Mouse (Mus musculus): ENCODE data around the gene Bbs4. TPM values are rescaled to one million over a fixed set of nuclear protein-coding genes. Genes with fewer than 3 reads are reported as not detected.

Bbs4 gene
- polyA plus RNA-seq, 1 experiment from 2014 or later = 11.2 TPM

- ChIA-PET CTCF (interaction anchor here (0.7 to 2.1 kb wide), 8 partner anchors 8 to 245 kb away, joined by 3 to 7 read pairs (median 3); partner anchors contain the start of gene Bbs4), POLR2A (no interaction called here)
- TF ChIP-seq CTCF (IDR thresholded peaks at IDR 0.05) = peak; percentile 81
- ATAC-seq (no peak), DNase-seq (ENCODE audit: low read depth, low spot score) (no peak)
- H3K27me3 ChIP-seq = no peaks in the 10 kb centered on the region
- in situ Hi-C loops (cut with MboI; ENCODE audit: low pct_unique_long_range_greater_than_20kb) = loop anchor here (5.0 kb wide), 1 partner anchor 227 kb away; no protein-coding TSS in a partner anchor
Measured at GRCm38 (mm10) chr9:59340002-59340401, 13.3 kb downstream of the Bbs4 start.

GRCm38 (mm10) chr9:59339107-59339506, 14.2 kb downstream of the Bbs4 start:
- DNase-seq (ENCODE audit: low read depth, low spot score) (no peak), ATAC-seq (no peak)
- no peak for TF ChIP-seq CTCF (IDR thresholded peaks at IDR 0.05)
- in situ Hi-C loops (cut with MboI; ENCODE audit: low pct_unique_long_range_greater_than_20kb) = no loop called here
- no peaks in the 10 kb centered on the region for H3K27me3 ChIP-seq
- POLR2A ChIA-PET = interaction anchor here (1.5 kb wide), 1 partner anchor 14 kb away, joined by 6 read pairs; the partner anchor contains the start of gene Bbs4
- CTCF ChIA-PET = interaction anchor here (0.7 to 2.1 kb wide), 7 partner anchors 9 to 245 kb away, joined by 3 to 7 read pairs (median 3); partner anchors contain the start of gene Bbs4

- DNase-seq (ENCODE audit: low read depth, low spot score) (no peak), ATAC-seq (no peak)
- CTCF ChIA-PET = interaction anchor here (1.9 to 2.1 kb wide), 2 partner anchors 15 to 246 kb away, joined by 6 to 7 read pairs; partner anchors contain the start of gene Bbs4
- POLR2A ChIA-PET = interaction anchor here (1.5 kb wide), 1 partner anchor 15 kb away, joined by 6 read pairs; the partner anchor contains the start of gene Bbs4
- in situ Hi-C loops (cut with MboI; ENCODE audit: low pct_unique_long_range_greater_than_20kb) = no loop called here
- H3K27me3 ChIP-seq = no peaks in the 10 kb centered on the region
- TF ChIP-seq CTCF (IDR thresholded peaks at IDR 0.05) = no peak
Measured at GRCm38 (mm10) chr9:59338411-59338810, 14.9 kb downstream of the Bbs4 start.

GRCm38 (mm10) chr9:59337889-59338288, 15.4 kb downstream of the Bbs4 start:
- DNase-seq (ENCODE audit: low read depth, low spot score) = no peak
- CTCF ChIA-PET = no interaction called here
- TF ChIP-seq CTCF (IDR thresholded peaks at IDR 0.05) = no peak
- no peaks in the 10 kb centered on the region for H3K27me3 ChIP-seq
- in situ Hi-C loops (cut with MboI; ENCODE audit: low pct_unique_long_range_greater_than_20kb) = no loop called here
- POLR2A ChIA-PET = interaction anchor here (0.7 to 1.5 kb wide), 2 partner anchors 15 to 106 kb away, joined by 3 to 6 read pairs; partner anchors contain the start of gene Bbs4
- ATAC-seq = no peak

GRCm38 (mm10) chr9:59336539-59336938, 16.8 kb downstream of the Bbs4 start:
- no peaks in the 10 kb centered on the region for H3K27me3 ChIP-seq
- in situ Hi-C loops (cut with MboI; ENCODE audit: low pct_unique_long_range_greater_than_20kb) = no loop called here
- no peak for TF ChIP-seq CTCF (IDR thresholded peaks at IDR 0.05)
- no peak for DNase-seq (ENCODE audit: low read depth, low spot score)
- CTCF ChIA-PET = no interaction called here
- POLR2A ChIA-PET = no interaction called here
- ATAC-seq = no peak

- ChIA-PET CTCF (no interaction called here), POLR2A (no interaction called here)
- TF ChIP-seq CTCF (IDR thresholded peaks at IDR 0.05) = no peak
- DNase-seq (ENCODE audit: low read depth, low spot score) (no peak), ATAC-seq (no peak)
- no peaks in the 10 kb centered on the region for H3K27me3 ChIP-seq
- in situ Hi-C loops (cut with MboI; ENCODE audit: low pct_unique_long_range_greater_than_20kb) = no loop called here
Measured at GRCm38 (mm10) chr9:59330055-59330454, 23.3 kb downstream of the Bbs4 start.

- no peak for TF ChIP-seq CTCF (IDR thresholded peaks at IDR 0.05)
- ChIA-PET POLR2A (interaction anchor here (0.6 kb wide), 1 partner anchor 99 kb away, joined by 5 read pairs; no protein-coding TSS in a partner anchor), CTCF (interaction anchor here (1.2 to 1.8 kb wide), 2 partner anchors 15 to 160 kb away, joined by 3 to 4 read pairs; no protein-coding TSS in a partner anchor)
- DNase-seq (ENCODE audit: low read depth, low spot score) = no peak
- in situ Hi-C loops (cut with MboI; ENCODE audit: low pct_unique_long_range_greater_than_20kb) = no loop called here
- H3K27me3 ChIP-seq = no peaks in the 10 kb centered on the region
- no peak for ATAC-seq
Measured at GRCm38 (mm10) chr9:59324351-59324750, 29.0 kb downstream of the Bbs4 start.

GRCm38 (mm10) chr9:59316206-59316605, 37.1 kb downstream of the Bbs4 start:
- POLR2A ChIA-PET = no interaction called here
- no peak for TF ChIP-seq CTCF (IDR thresholded peaks at IDR 0.05)
- CTCF ChIA-PET = interaction anchor here (1.1 to 1.2 kb wide), 2 partner anchors 24 to 274 kb away, joined by 3 read pairs; no protein-coding TSS in a partner anchor
- no peaks in the 10 kb centered on the region for H3K27me3 ChIP-seq
- ATAC-seq (no peak), DNase-seq (ENCODE audit: low read depth, low spot score) (no peak)
- in situ Hi-C loops (cut with MboI; ENCODE audit: low pct_unique_long_range_greater_than_20kb) = no loop called here

- no peak for DNase-seq (ENCODE audit: low read depth, low spot score)
- ATAC-seq = no peak
- CTCF ChIA-PET = no interaction called here
- POLR2A ChIA-PET = no interaction called here
- no peaks in the 10 kb centered on the region for H3K27me3 ChIP-seq
- in situ Hi-C loops (cut with MboI; ENCODE audit: low pct_unique_long_range_greater_than_20kb) = no loop called here
- TF ChIP-seq CTCF (IDR thresholded peaks at IDR 0.05) = no peak
Measured at GRCm38 (mm10) chr9:59311284-59311670, 42.0 kb downstream of the Bbs4 start.

GRCm38 (mm10) chr9:59310582-59311283, 42.6 kb downstream of the Bbs4 start:
- no peak for TF ChIP-seq CTCF (IDR thresholded peaks at IDR 0.05)
- in situ Hi-C loops (cut with MboI; ENCODE audit: low pct_unique_long_range_greater_than_20kb) = no loop called here
- ChIA-PET CTCF (no interaction called here), POLR2A (no interaction called here)
- no peaks in the 10 kb centered on the region for H3K27me3 ChIP-seq
- ATAC-seq (peak; percentile 31), DNase-seq (ENCODE audit: low read depth, low spot score) (peak; percentile 35)

GRCm38 (mm10) chr9:59307890-59308289, 45.4 kb downstream of the Bbs4 start:
- POLR2A ChIA-PET = no interaction called here
- CTCF ChIA-PET = no interaction called here
- ATAC-seq (no peak), DNase-seq (ENCODE audit: low read depth, low spot score) (no peak)
- in situ Hi-C loops (cut with MboI; ENCODE audit: low pct_unique_long_range_greater_than_20kb) = no loop called here
- TF ChIP-seq CTCF (IDR thresholded peaks at IDR 0.05) = no peak
- H3K27me3 ChIP-seq = no peaks in the 10 kb centered on the region

Data from Patski (cell line).